Mouse (Mus musculus) lung, embryonic 14.5 days (tissue): ENCODE measurements around the gene Ddit4. TPM values are rescaled to one million over a fixed set of nuclear protein-coding genes. Genes with fewer than 3 reads are reported as not detected.
"Not testable (repeated sequence)": the region's sequence is repeated elsewhere in the genome, so short reads cannot be mapped to it uniquely, and the experiment has no call there.

Experiments
- ATAC-seq: fragments of 200-750 bp; cut with Nextera tagmentation; 2 replicates; pipeline ENCODE4 v1.8.0; 2017; ENCODE audit warnings: mild to moderate bottlenecking, moderate TSS enrichment, moderate library complexity; ENCODE audit not compliant: insufficient read depth
- DNase-seq: peaks from one replicate; pipeline ENCODE4 v3.0.0-alpha.2; 2015
- H3K27ac ChIP-seq: fragments of 300-500 bp; sonication (generic); 2 replicates; pipeline ENCODE4 v1.5.1; 2014; ENCODE audit warnings: low read depth, mild to moderate bottlenecking, moderate library complexity
- H3K27me3 ChIP-seq: fragments of 300-500 bp; sonication (generic); 2 replicates; pipeline ENCODE4 v1.6.1; 2014; ENCODE audit warnings: low read length, control low read depth; ENCODE audit not compliant: insufficient read depth
- H3K36me3 ChIP-seq: fragments of 300-500 bp; sonication (generic); 2 replicates; pipeline ENCODE4 v1.6.1; 2014; ENCODE audit warnings: control low read depth; ENCODE audit not compliant: insufficient read depth
- H3K4me1 ChIP-seq: fragments of 300-500 bp; sonication (generic); 2 replicates; pipeline ENCODE4 v1.6.1; 2014; ENCODE audit warnings: antibody characterized with exemption, control low read depth; ENCODE audit not compliant: insufficient read depth
- H3K4me2 ChIP-seq: fragments of 300-500 bp; sonication (generic); 2 replicates; pipeline ENCODE4 v1.6.1; 2014; ENCODE audit warnings: mild to moderate bottlenecking
- H3K4me3 ChIP-seq: fragments of 300-500 bp; sonication (generic); 2 replicates; pipeline ENCODE4 v1.5.1; 2014; ENCODE audit warnings: low read depth, low read length
- H3K9ac ChIP-seq: fragments of 300-500 bp; sonication (generic); 2 replicates; pipeline ENCODE4 v1.6.1; 2014
- H3K9me3 ChIP-seq: fragments of 300-500 bp; sonication (generic); 2 replicates; pipeline ENCODE4 v1.6.1; 2016; ENCODE audit warnings: low read depth, low read length, control low read depth
- CTCF ChIP-seq: IDR thresholded peaks from 2 replicates; pipeline ENCODE4 v1.5.1; 2016; ENCODE audit warnings: antibody characterized with exemption, low read depth
- WGBS: fragments of 180-500 bp; shearing (Covaris S2); extraction: QIAGEN DNeasy Blood & Tissue Kit; methylation state at CpG from one replicate; pipeline ENCODE4 v1.1.7; 2014; 5-methylcytosine and 5-hydroxymethylcytosine counted together
- polyA plus RNA-seq: library from polyadenylated mRNA; unstranded; fragments of >200 nt; fragmentation: Nextera tagmentation; extraction: Ambion mirVana; gene quantifications from 2 replicates; pipeline ENCODE4 v1.2.1, GENCODE M21; 2014

The Ddit4 gene
- 3.0 and 3.5 TPM in 2 replicates for polyA plus RNA-seq

- WGBS, result under 1% methylated on average over 76 of the region's 76 CpGs
- TF ChIP-seq CTCF, result 0 out of 2 replicates have a peak, but pooled peaks have one; percentile 1
These were observed at the start of gene Ddit4 for GRCm38 (mm10) chr10:59951211-59952151. Gene Ddit4 (minus strand): TSS chr10:59951834.

GRCm38 (mm10) chr10:59999057-59999456 is 47.4 kb upstream of the Ddit4 start:
- DNase-seq (no peak), ATAC-seq (no peak)
- Histone ChIP-seq H3K36me3 (peaks cover 27% of the 10 kb centered on the region), H3K9me3 (no peaks in the 10 kb centered on the region), H3K9ac (no peak overlapping the region), H3K27me3 (no peaks in the 10 kb centered on the region), H3K4me2 (no peak overlapping the region), H3K4me1 (no peaks in the 10 kb centered on the region), H3K27ac (no peak overlapping the region), H3K4me3 (no peak overlapping the region)
- 81% methylated on average over 3 of the region's 3 CpGs for WGBS
- no peak for TF ChIP-seq CTCF

More at GRCm38 (mm10) chr10:59951211-59952151, at the start of gene Ddit4:
- peak within 1 kb of the TSS; percentile 96 for H3K4me2 ChIP-seq
- H3K4me1 ChIP-seq, result peaks cover 16% of the 10 kb centered on the region
- peak within 1 kb of the TSS; percentile 94 for H3K9ac ChIP-seq
- peaks cover 13% of the 10 kb centered on the region; the same call in 1 of the 2 replicates for H3K36me3 ChIP-seq
- peak within 1 kb of the TSS; percentile 85 for H3K4me3 ChIP-seq
- DNase-seq (peak; percentile 100), ATAC-seq (peak; percentile 98)
- no peaks in the 10 kb centered on the region for H3K27me3 ChIP-seq
- H3K27ac ChIP-seq, result peak within 1 kb of the TSS; percentile 95
- H3K9me3 ChIP-seq, result no peaks in the 10 kb centered on the region

- TF ChIP-seq CTCF, result peak; percentile 76
- peak; percentile 89 for DNase-seq
These were observed 46.0 kb upstream of the Ddit4 start for GRCm38 (mm10) chr10:59997591-59997990.

GRCm38 (mm10) chr10:59995889-59996288 is 44.3 kb upstream of the Ddit4 start:
- no peak for ATAC-seq
- H3K4me1 ChIP-seq, result peaks cover 3% of the 10 kb centered on the region; the same call in 1 of the 2 replicates

More at GRCm38 (mm10) chr10:59997591-59997990, 46.0 kb upstream of the Ddit4 start:
- no peak overlapping the region for H3K4me2 ChIP-seq
- H3K9ac ChIP-seq, result no peak overlapping the region
- no peaks in the 10 kb centered on the region for H3K4me1 ChIP-seq
- H3K27ac ChIP-seq, result no peak overlapping the region
- no peak for ATAC-seq
- no peaks in the 10 kb centered on the region for H3K27me3 ChIP-seq
- no peaks in the 10 kb centered on the region for H3K9me3 ChIP-seq
- WGBS, result 17% methylated on average over 7 of the region's 7 CpGs
- no peak overlapping the region for H3K4me3 ChIP-seq
- H3K36me3 ChIP-seq, result peaks cover 38% of the 10 kb centered on the region

GRCm38 (mm10) chr10:59993813-59994212 is 42.2 kb upstream of the Ddit4 start:
- H3K4me2 ChIP-seq, H3K4me3 ChIP-seq, H3K9me3 ChIP-seq, H3K9ac ChIP-seq, ATAC-seq, H3K27ac ChIP-seq, H3K27me3 ChIP-seq, DNase-seq, H3K4me1 ChIP-seq: not testable (repeated sequence)
- H3K36me3 ChIP-seq, result peaks cover 65% of the 10 kb centered on the region
- WGBS, result 82% methylated on average over 2 of the region's 3 CpGs

More at GRCm38 (mm10) chr10:59995889-59996288, 44.3 kb upstream of the Ddit4 start:
- Histone ChIP-seq H3K36me3 (peaks cover 47% of the 10 kb centered on the region), H3K27me3 (no peaks in the 10 kb centered on the region), H3K4me3 (no peak overlapping the region), H3K9me3 (no peaks in the 10 kb centered on the region), H3K9ac (no peak overlapping the region), H3K4me2 (no peak overlapping the region), H3K27ac (no peak overlapping the region)
- no peak for DNase-seq
- 87% methylated on average over 6 of the region's 6 CpGs for WGBS
- TF ChIP-seq CTCF, result no peak

- Histone ChIP-seq H3K27ac (no peak overlapping the region), H3K4me1 (peaks cover 3% of the 10 kb centered on the region; the same call in 1 of the 2 replicates), H3K4me2 (no peak overlapping the region), H3K9me3 (no peaks in the 10 kb centered on the region), H3K4me3 (no peak overlapping the region), H3K36me3 (peaks cover 80% of the 10 kb centered on the region), H3K27me3 (no peaks in the 10 kb centered on the region), H3K9ac (no peak overlapping the region; the same call in 1 of the 2 replicates)
- no peak for ATAC-seq
- TF ChIP-seq CTCF, result no peak
- DNase-seq, result no peak
- WGBS, result 83% methylated on average over 8 of the region's 8 CpGs
These were observed 40.4 kb upstream of the Ddit4 start for GRCm38 (mm10) chr10:59992024-59992423.

GRCm38 (mm10) chr10:59991262-59991880 is 39.7 kb upstream of the Ddit4 start:
- no peak overlapping the region for H3K4me3 ChIP-seq
- H3K27me3 ChIP-seq, result no peaks in the 10 kb centered on the region
- DNase-seq, result no peak
- ATAC-seq, result no peak
- 75% methylated on average over 9 of the region's 9 CpGs for WGBS
- no peak for TF ChIP-seq CTCF
- no peaks in the 10 kb centered on the region for H3K9me3 ChIP-seq
- no peak overlapping the region for H3K4me2 ChIP-seq
- peaks cover 3% of the 10 kb centered on the region; the same call in 1 of the 2 replicates for H3K4me1 ChIP-seq
- no peak overlapping the region for H3K27ac ChIP-seq
- no peak overlapping the region for H3K9ac ChIP-seq
- peaks cover 83% of the 10 kb centered on the region for H3K36me3 ChIP-seq
